Mouse (Mus musculus): ENCODE results near the gene Grin2c. TPM values are rescaled to one million over a fixed set of nuclear protein-coding genes. Genes with fewer than 3 reads are reported as not detected.

Grin2c gene
- total RNA-seq, 2 experiments from 2014 or later, result 1.7 to 4.6 TPM

- peak; percentile 83 to 89 for DNase-seq
These were observed 64.7 kb downstream of the Grin2c start for GRCm38 (mm10) chr11:115202316-115202715.

- no peak for DNase-seq
These were observed 66.5 kb downstream of the Grin2c start for GRCm38 (mm10) chr11:115200520-115200919.

Small RNA genes within 50 kb of the gene (microRNA-seq; reads per million reads assigned to microRNA genes)
- not detected for gene Gm25837

Other genes with a start within 250 kb of the Grin2c start
- gene Cd300ld4, start 240.2 kb downstream of the Grin2c start, total RNA-seq (2021), result under 1 TPM in 1 of 2 experiments, not detected in 1; 0.63 TPM
- gene Cd300ld5, start 229.5 kb downstream of the Grin2c start, total RNA-seq (2021), result 1 to 10 TPM; 5.3 to 8.1 TPM
- 1 to 10 TPM; 1.6 to 5.3 TPM for gene Cd300ld3, start 218.8 kb downstream of the Grin2c start, total RNA-seq (2021)
- under 1 TPM; 0.26 to 0.43 TPM for gene Cd300e, start 205.1 kb downstream of the Grin2c start, total RNA-seq (2021)
- gene Rab37, start 175.8 kb downstream of the Grin2c start, total RNA-seq (2021), result under 1 TPM; 0.56 TPM
- 1 to 10 TPM in 1 of 2 experiments, under 1 TPM in 1; 0.69 to 1.0 TPM for gene Cd300lf, start 133.3 kb downstream of the Grin2c start, total RNA-seq (2021)
- gene Slc9a3r1, start 103.9 kb downstream of the Grin2c start, total RNA-seq (2021), result 10 to 100 TPM; 18.1 to 20.3 TPM
- gene Tmem104, start 79.8 kb downstream of the Grin2c start, total RNA-seq (2021), result 10 to 100 TPM; 19.9 to 23.2 TPM
- gene Nat9, start 79.4 kb downstream of the Grin2c start, total RNA-seq (2021), result 10 to 100 TPM; 26.7 to 29.4 TPM
- gene Fdxr, start 9.8 kb upstream of the Grin2c start, total RNA-seq (2021), result 1,000 to 10,000 TPM; 1,168 to 1,492 TPM
- gene Fads6, start 30.4 kb upstream of the Grin2c start, total RNA-seq (2021), result 10 to 100 TPM; 47.5 to 75.9 TPM
- gene Otop2, start 39.9 kb upstream of the Grin2c start, total RNA-seq (2021), result not detected
- gene Ush1g, start 54.8 kb upstream of the Grin2c start, total RNA-seq (2021), result under 1 TPM; 0.40 to 0.49 TPM
- not detected for gene Otop3, start 67.5 kb upstream of the Grin2c start, total RNA-seq (2021)
- gene Hid1, start 100.5 kb upstream of the Grin2c start, total RNA-seq (2021), result 10 to 100 TPM; 16.2 to 38.1 TPM
- 100 to 1,000 TPM in 1 of 2 experiments, 10 to 100 TPM in 1; 82.1 to 136 TPM for gene Cdr2l, start 114.7 kb upstream of the Grin2c start, total RNA-seq (2021)
- gene Mrpl58, start 136.5 kb upstream of the Grin2c start, total RNA-seq (2021), result 100 to 1,000 TPM; 147 to 162 TPM
- 100 to 1,000 TPM; 567 to 597 TPM for gene Atp5h, start 152.7 kb upstream of the Grin2c start, total RNA-seq (2021)
- gene Kctd2, start 152.9 kb upstream of the Grin2c start, total RNA-seq (2021), result 10 to 100 TPM; 43.8 to 70.0 TPM
- gene Trim80, start 173.3 kb upstream of the Grin2c start, total RNA-seq (2021), result under 1 TPM in 1 of 2 experiments, not detected in 1; 0.17 TPM
- gene Slc16a5, start 195.2 kb upstream of the Grin2c start, total RNA-seq (2021), result under 1 TPM in 1 of 2 experiments, not detected in 1; 0.53 TPM
- 1 to 10 TPM; 7.3 to 8.2 TPM for gene Armc7, start 208.4 kb upstream of the Grin2c start, total RNA-seq (2021)
- gene Nt5c, start 224.6 kb upstream of the Grin2c start, total RNA-seq (2021), result 100 to 1,000 TPM in 1 of 2 experiments, 10 to 100 TPM in 1; 98.5 to 161 TPM
- 100 to 1,000 TPM in 1 of 2 experiments, 10 to 100 TPM in 1; 80.5 to 106 TPM for gene Jpt1, start 247.1 kb upstream of the Grin2c start, total RNA-seq (2021)